Mouse (Mus musculus) kidney, postnatal 0 days (tissue): ENCODE results near the gene Gm3415. TPM values are rescaled to one million over a fixed set of nuclear protein-coding genes. Genes with fewer than 3 reads are reported as not detected.

Experiments used
- ATAC-seq: fragments of 200-750 bp; cut with Nextera tagmentation; replicated peaks from 2 replicates; pipeline ENCODE4 v1.8.0; 2017; ENCODE audit warnings: low read depth, moderate number of reproducible peaks, moderate TSS enrichment, moderate library complexity; ENCODE audit not compliant: low FRiP score
- DNase-seq: peaks from one replicate; pipeline ENCODE4 v3.0.0-alpha.2; 2016; ENCODE audit warnings: low spot score
- H3K27ac ChIP-seq: fragments of 300-500 bp; sonication (generic); 2 replicates; pipeline ENCODE4 v1.5.1; 2014; ENCODE audit warnings: mild to moderate bottlenecking
- H3K27me3 ChIP-seq: fragments of 300-500 bp; sonication (generic); 2 replicates; pipeline ENCODE4 v1.6.1; 2014; ENCODE audit warnings: low read length, mixed read lengths; ENCODE audit not compliant: insufficient read depth
- H3K36me3 ChIP-seq: fragments of 300-500 bp; sonication (generic); 2 replicates; pipeline ENCODE4 v1.6.1; 2014; ENCODE audit warnings: low read length, mixed read lengths; ENCODE audit not compliant: insufficient read depth
- H3K4me1 ChIP-seq: fragments of 300-500 bp; sonication (generic); replicated peaks from 2 replicates; pipeline ENCODE4 v1.6.1; 2014; ENCODE audit warnings: antibody characterized with exemption, low read length, mixed read lengths; ENCODE audit not compliant: insufficient read depth
- H3K4me2 ChIP-seq: fragments of 300-500 bp; sonication (generic); 2 replicates; pipeline ENCODE4 v1.6.1; 2014; ENCODE audit warnings: mild to moderate bottlenecking, low read length, moderate library complexity, mixed read lengths
- H3K4me3 ChIP-seq: fragments of 300-500 bp; sonication (generic); replicated peaks from 2 replicates; pipeline ENCODE4 v1.5.1; 2014; ENCODE audit warnings: low read depth, low read length
- H3K9ac ChIP-seq: fragments of 300-500 bp; sonication (generic); 2 replicates; pipeline ENCODE4 v1.6.1; 2014; ENCODE audit warnings: low read depth, low read length
- H3K9me3 ChIP-seq: fragments of 300-500 bp; sonication (generic); replicated peaks from 2 replicates; pipeline ENCODE4 v1.6.1; 2016; ENCODE audit warnings: low read length, inconsistent platforms, mixed read lengths
- CTCF ChIP-seq: IDR thresholded peaks from 2 replicates; pipeline ENCODE4 v1.5.1; 2016; ENCODE audit warnings: antibody characterized with exemption, low read depth, mild to moderate bottlenecking, moderate library complexity
- WGBS: fragments of 180-500 bp; shearing (Covaris S2); extraction: QIAGEN DNeasy Blood & Tissue Kit; methylation state at CpG from one replicate; pipeline ENCODE4 v1.1.7; 2014; 5-methylcytosine and 5-hydroxymethylcytosine counted together
- polyA plus RNA-seq: library from polyadenylated mRNA; unstranded; fragments of >200 nt; fragmentation: Nextera tagmentation; extraction: Ambion mirVana; gene quantifications from 2 replicates; pipeline ENCODE4 v1.2.1, GENCODE M21; 2015

The Gm3415 gene
- polyA plus RNA-seq, 1 experiment from 2014 or later, result not detected

DNA sequence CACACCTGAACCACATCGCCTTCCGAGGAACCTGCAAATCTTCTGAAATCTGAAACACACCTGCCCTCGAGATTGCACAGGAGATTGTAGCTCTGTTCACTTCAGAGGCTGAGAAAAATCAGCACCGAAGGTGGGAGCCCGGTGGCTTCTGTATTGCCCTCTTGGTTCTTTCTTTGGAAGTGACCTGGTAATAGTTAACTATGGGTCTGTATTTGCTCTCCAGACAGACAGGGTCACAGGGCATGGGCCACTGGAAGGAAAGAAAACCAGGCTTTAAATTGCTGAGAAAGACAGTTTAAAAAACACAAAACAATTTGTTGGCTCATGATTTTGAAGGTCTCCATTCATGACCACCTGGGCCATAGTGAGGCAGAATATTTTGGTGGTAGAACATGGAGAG is 44.0 kb downstream of the Gm3415 start:
- H3K27ac ChIP-seq, result no peak overlapping the region
- no peaks in the 10 kb centered on the region for H3K36me3 ChIP-seq
- TF ChIP-seq CTCF, result no peak
- ATAC-seq, result no peak
- H3K4me3 ChIP-seq, result no peak overlapping the region
- H3K9ac ChIP-seq, result no peak overlapping the region
- no peak for DNase-seq
- H3K9me3 ChIP-seq, result no peaks in the 10 kb centered on the region
- no peaks in the 10 kb centered on the region for H3K4me1 ChIP-seq
- 70% methylated on average over 5 of the region's 5 CpGs for WGBS
- no peaks in the 10 kb centered on the region for H3K27me3 ChIP-seq
- no peak overlapping the region for H3K4me2 ChIP-seq

DNA sequence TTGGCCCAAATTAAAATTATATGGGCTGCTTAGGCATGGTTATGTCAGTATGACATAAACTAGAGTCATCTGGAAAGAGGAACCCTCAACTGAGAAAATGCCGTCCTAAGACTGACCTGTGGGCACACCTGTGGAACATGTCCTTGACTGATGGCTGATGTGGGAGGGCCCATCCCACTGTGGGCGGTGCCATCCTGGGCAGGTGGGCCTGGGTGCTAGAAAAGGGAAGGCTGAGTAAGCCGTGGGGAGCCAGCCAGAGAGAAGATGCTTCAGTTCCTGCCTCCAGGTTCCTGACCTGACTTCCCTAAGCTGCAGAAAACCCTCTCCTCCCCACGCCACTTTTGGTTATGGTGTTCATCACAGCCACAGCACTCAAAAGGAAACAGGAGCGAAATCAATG is 50.3 kb downstream of the Gm3415 start:
- WGBS, result 62% methylated on average over 5 of the region's 5 CpGs
- Histone ChIP-seq H3K4me3 (no peak overlapping the region), H3K4me1 (no peaks in the 10 kb centered on the region), H3K27ac (no peak overlapping the region), H3K36me3 (no peaks in the 10 kb centered on the region), H3K27me3 (no peaks in the 10 kb centered on the region), H3K4me2 (no peak overlapping the region), H3K9ac (no peak overlapping the region), H3K9me3 (no peaks in the 10 kb centered on the region)
- TF ChIP-seq CTCF, result no peak
- no peak for DNase-seq
- ATAC-seq, result no peak

DNA sequence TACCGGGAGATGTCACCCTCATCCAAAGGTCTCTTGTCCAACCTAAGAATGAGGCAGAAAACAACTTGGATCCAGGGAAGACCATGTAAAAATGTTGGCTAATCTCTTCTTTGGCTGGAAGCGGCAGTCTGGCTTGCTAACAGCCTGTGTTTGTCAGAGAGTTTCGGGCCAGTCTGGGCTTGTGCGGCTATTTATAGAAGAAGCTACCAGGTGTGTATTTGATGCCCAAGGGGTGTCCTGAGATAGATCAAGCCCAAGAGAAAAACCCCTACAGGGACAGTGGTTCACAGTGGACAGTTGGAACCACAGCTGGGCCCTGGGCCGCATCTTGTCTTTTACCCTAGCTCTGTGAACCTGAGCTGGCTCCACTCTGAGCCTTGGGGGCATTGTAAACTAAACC is 51.0 kb downstream of the Gm3415 start:
- WGBS, result 87% methylated on average over 5 of the region's 5 CpGs
- DNase-seq (no peak), ATAC-seq (no peak)
- H3K4me1 ChIP-seq, result no peaks in the 10 kb centered on the region
- no peaks in the 10 kb centered on the region for H3K9me3 ChIP-seq
- H3K4me3 ChIP-seq, result no peak overlapping the region
- H3K27me3 ChIP-seq, result no peaks in the 10 kb centered on the region
- no peak overlapping the region for H3K4me2 ChIP-seq
- no peak overlapping the region for H3K27ac ChIP-seq
- H3K36me3 ChIP-seq, result no peaks in the 10 kb centered on the region
- no peak for TF ChIP-seq CTCF
- no peak overlapping the region for H3K9ac ChIP-seq

DNA sequence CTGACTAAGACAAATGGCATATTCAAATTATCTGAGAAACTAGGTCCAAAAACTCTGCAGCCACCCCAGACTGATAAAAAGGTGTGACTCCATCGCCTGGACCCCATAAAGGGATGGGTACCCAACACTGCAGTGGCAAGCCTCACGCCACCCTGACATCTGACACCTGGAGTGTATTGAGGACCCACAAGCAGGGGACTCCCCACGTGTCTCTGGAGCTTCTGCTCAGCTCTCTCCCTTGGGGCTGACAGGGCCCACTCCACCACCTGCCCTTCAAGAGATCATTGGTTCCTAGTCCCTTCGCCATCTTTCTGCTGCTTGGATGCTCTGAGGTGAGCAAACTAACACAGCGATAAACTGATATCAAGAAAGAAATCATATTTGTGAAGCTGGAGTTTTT is 51.9 kb downstream of the Gm3415 start:
- no peak for ATAC-seq

More for the DNA sequence above, 51.9 kb downstream of the Gm3415 start:
- Histone ChIP-seq H3K4me1 (no peaks in the 10 kb centered on the region), H3K36me3 (no peaks in the 10 kb centered on the region), H3K9me3 (no peaks in the 10 kb centered on the region), H3K4me2 (no peak overlapping the region), H3K4me3 (no peak overlapping the region), H3K9ac (no peak overlapping the region), H3K27ac (no peak overlapping the region), H3K27me3 (no peaks in the 10 kb centered on the region)
- no peak for DNase-seq
- TF ChIP-seq CTCF, result no peak
- WGBS, result 69% methylated on average over 5 of the region's 5 CpGs

Other genes starting within 250 kb of the Gm3415 start
- 1.9 and 2.0 TPM in 2 replicates for gene Wasf3, start 171.2 kb upstream of the Gm3415 start, polyA plus RNA-seq
- not detected in 2 replicates for gene Gm6408, start 74.2 kb upstream of the Gm3415 start, polyA plus RNA-seq
- gene Gm6370, start 64.8 kb upstream of the Gm3415 start, polyA plus RNA-seq, result not detected in 2 replicates
- gene 4930449I24Rik, start 53.7 kb upstream of the Gm3415 start, polyA plus RNA-seq, result not detected in 2 replicates
- not detected in 2 replicates for gene Gm3402, start 42.0 kb upstream of the Gm3415 start, polyA plus RNA-seq
- gene Gm3404, start 30.3 kb upstream of the Gm3415 start, polyA plus RNA-seq, result not detected in 2 replicates
- not detected in 2 replicates for gene Gm3409, start 18.5 kb upstream of the Gm3415 start, polyA plus RNA-seq
- gene Gpr12, start 29.1 kb downstream of the Gm3415 start, polyA plus RNA-seq, result 0.61 and 0.68 TPM in 2 replicates
- gene Usp12, start 238.9 kb downstream of the Gm3415 start, polyA plus RNA-seq, result 18.7 and 20.0 TPM in 2 replicates